Mouse (Mus musculus): ENCODE results near the gene Abl1. TPM values are rescaled to one million over a fixed set of nuclear protein-coding genes. Genes with fewer than 3 reads are reported as not detected.
A peak's percentile ranks its signal among the peaks of the same experiment; 100 is the strongest.

Abl1 gene
- polyA plus RNA-seq, 1 experiment from 2014 or later = 49.0 TPM

DNA sequence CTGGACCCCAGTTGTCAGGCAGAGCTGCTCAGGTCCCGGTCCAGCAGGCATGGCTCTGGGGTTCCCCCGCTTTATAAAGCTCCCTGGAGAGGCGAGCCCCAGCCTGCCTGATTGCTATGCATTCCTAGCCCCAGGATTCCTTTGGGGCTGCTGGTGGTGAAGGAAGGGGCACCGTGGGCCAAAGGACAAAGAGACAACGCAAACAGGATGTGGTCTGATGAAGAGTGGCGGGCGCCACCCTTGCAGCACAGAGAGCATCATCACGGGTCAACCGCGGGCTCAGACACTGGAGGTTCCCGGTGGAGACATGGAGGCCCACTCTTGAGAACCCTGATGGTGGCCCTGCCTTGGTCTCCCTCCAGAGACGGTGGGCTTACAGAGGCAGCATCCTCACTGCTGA is 122.3 kb downstream of the Abl1 start, which contains the start of gene Qrfp:
TSS of gene Qrfp (minus strand) at position 137 of the 400 bp plus-strand sequence.
- WGBS = 52% methylated on average over 12 of the region's 12 CpGs
- no peak for ATAC-seq (ENCODE audit: insufficient read depth, low FRiP score, low TSS enrichment)
- no peak for DNase-seq (ENCODE audit: low spot score)
- H3K4me1 ChIP-seq (ENCODE audit: control insufficient read depth, insufficient read depth, low read length) = peaks cover 30% of the 10 kb centered on the region
- H3K4me3 ChIP-seq (ENCODE audit: low read depth, low read length) = no peak within 1 kb of the TSS
- no peaks in the 10 kb centered on the region for H3K36me3 ChIP-seq (ENCODE audit: control insufficient read depth, insufficient read depth, low read length)
- H3K4me2 ChIP-seq (ENCODE audit: low read depth) = no peak within 1 kb of the TSS
- no peak within 1 kb of the TSS for H3K27ac ChIP-seq (ENCODE audit: low read depth, low read length)
- no peak within 1 kb of the TSS for H3K9ac ChIP-seq (ENCODE audit: low read length)
- H3K9me3 ChIP-seq (ENCODE audit: control insufficient read depth, low read length) = no peaks in the 10 kb centered on the region
- H3K27me3 ChIP-seq (ENCODE audit: control insufficient read depth, insufficient read depth, low read length) = 0 out of 2 replicates have a peak, but pooled peaks cover 2% of the 10 kb centered on the region

DNA sequence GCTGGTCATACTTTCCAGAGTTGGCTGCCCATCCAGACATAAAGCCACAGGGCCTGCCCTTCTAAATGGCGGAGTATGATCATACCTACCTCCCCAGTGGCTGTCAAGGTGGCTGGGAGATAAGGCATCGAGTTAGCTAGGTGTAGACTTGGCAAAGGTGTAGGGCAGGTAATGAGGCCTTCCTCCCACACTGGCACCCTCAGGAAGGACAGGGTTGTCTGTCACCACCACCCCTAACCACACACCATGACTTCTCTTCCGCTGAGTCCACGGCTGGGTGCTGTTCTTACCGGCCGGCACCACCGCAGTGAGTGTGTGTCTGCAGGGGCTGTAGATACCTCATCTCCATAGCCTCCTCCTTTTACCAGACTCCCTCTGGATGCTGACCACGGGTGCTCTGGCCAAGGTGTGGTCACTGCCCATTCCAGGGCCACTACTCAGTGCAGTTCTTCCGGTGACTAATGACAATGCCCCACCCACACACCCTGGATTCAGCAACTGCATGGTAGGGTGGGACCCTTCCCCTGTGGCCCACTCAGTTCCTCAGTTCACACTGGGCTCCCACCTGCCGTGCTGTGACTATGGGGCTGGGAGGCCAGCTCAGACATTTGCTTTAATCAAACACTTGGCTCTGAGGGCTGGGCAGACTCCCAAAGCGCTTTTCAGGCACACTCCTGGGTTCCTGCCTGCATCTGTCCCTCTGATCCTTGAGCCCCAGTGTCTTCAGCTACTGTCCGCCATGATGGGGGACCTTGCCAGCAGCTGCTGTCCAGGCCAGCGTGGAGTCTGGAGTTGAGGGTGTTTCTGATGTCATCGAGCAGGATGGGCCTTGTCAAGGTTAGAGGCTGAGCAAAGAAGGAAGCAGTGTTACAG is 123.1 kb downstream of the Abl1 start:
- no peaks in the 10 kb centered on the region for H3K9me3 ChIP-seq (ENCODE audit: control insufficient read depth, low read length)
- no peak for ATAC-seq (ENCODE audit: insufficient read depth, low FRiP score, low TSS enrichment)
- 0 out of 2 replicates have a peak, but pooled peaks cover 2% of the 10 kb centered on the region for H3K27me3 ChIP-seq (ENCODE audit: control insufficient read depth, insufficient read depth, low read length)
- WGBS = 88% methylated on average over 14 of the region's 14 CpGs
- H3K27ac ChIP-seq (ENCODE audit: low read depth, low read length) = no peak overlapping the region
- no peak overlapping the region for H3K4me3 ChIP-seq (ENCODE audit: low read depth, low read length)
- H3K9ac ChIP-seq (ENCODE audit: low read length) = no peak overlapping the region
- no peak overlapping the region for H3K4me2 ChIP-seq (ENCODE audit: low read depth)
- no peak for DNase-seq (ENCODE audit: low spot score)
- H3K4me1 ChIP-seq (ENCODE audit: control insufficient read depth, insufficient read depth, low read length) = peaks cover 25% of the 10 kb centered on the region
- no peaks in the 10 kb centered on the region for H3K36me3 ChIP-seq (ENCODE audit: control insufficient read depth, insufficient read depth, low read length)

DNA sequence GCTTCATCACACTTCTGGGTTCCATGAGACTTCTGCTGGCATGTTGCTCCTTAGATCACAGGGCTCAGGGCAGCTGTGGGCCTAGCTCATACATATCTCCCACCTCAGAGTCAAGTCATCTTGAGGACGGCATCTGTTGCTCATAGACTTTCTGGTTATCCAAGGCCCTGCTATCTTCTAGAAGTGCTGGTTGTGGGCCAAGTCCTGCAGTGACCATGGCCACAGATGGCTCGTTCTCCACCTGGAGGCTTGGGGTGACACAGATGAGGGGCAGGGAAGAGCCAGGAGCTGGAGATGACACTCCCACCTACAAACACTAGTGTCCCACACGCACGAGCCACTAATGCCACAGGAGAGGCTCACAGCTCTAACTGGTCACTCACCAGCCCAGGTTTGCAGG is 125.5 kb downstream of the Abl1 start:
- no peak for ATAC-seq (ENCODE audit: insufficient read depth, low FRiP score, low TSS enrichment)
- no peaks in the 10 kb centered on the region for H3K36me3 ChIP-seq (ENCODE audit: control insufficient read depth, insufficient read depth, low read length)
- 87% methylated on average over 4 of the region's 4 CpGs for WGBS

DNA sequence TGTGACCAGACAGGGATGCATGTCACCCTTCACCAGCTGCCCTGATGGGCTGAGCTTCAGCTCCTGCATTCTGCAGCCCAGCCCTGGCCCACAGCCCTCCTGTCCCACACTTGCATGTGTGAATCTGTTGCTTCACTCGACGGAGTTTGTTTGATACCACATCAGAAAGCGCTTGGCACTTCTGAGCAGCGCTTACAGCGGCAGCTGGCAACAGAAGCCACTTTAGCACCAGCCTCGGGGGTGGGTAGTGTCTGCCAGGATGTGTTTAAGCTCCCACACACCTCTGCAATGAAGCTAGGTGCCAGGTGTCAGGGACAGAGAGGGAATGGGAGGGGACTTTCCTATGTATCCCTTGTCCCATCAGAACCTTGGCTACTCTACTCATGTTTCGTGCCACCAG is 126.5 kb downstream of the Abl1 start:
- no peak for ATAC-seq (ENCODE audit: insufficient read depth, low FRiP score, low TSS enrichment)
- Histone ChIP-seq H3K9ac (ENCODE audit: low read length) (no peak overlapping the region), H3K4me2 (ENCODE audit: low read depth) (no peak overlapping the region), H3K36me3 (ENCODE audit: control insufficient read depth, insufficient read depth, low read length) (no peaks in the 10 kb centered on the region), H3K27me3 (ENCODE audit: control insufficient read depth, insufficient read depth, low read length) (0 out of 2 replicates have a peak, but pooled peaks cover 2% of the 10 kb centered on the region), H3K9me3 (ENCODE audit: control insufficient read depth, low read length) (no peaks in the 10 kb centered on the region), H3K27ac (ENCODE audit: low read depth, low read length) (no peak overlapping the region), H3K4me3 (ENCODE audit: low read depth, low read length) (no peak overlapping the region), H3K4me1 (ENCODE audit: control insufficient read depth, insufficient read depth, low read length) (no peaks in the 10 kb centered on the region)
- 79% methylated on average over 7 of the region's 7 CpGs for WGBS
- no peak for DNase-seq (ENCODE audit: low spot score)

More for the DNA sequence above, 125.5 kb downstream of the Abl1 start:
- no peak overlapping the region for H3K4me2 ChIP-seq (ENCODE audit: low read depth)
- no peak overlapping the region for H3K9ac ChIP-seq (ENCODE audit: low read length)
- peaks cover 5% of the 10 kb centered on the region for H3K4me1 ChIP-seq (ENCODE audit: control insufficient read depth, insufficient read depth, low read length)
- no peak overlapping the region for H3K27ac ChIP-seq (ENCODE audit: low read depth, low read length)
- DNase-seq (ENCODE audit: low spot score) = no peak
- H3K9me3 ChIP-seq (ENCODE audit: control insufficient read depth, low read length) = no peaks in the 10 kb centered on the region
- H3K27me3 ChIP-seq (ENCODE audit: control insufficient read depth, insufficient read depth, low read length) = 0 out of 2 replicates have a peak, but pooled peaks cover 2% of the 10 kb centered on the region
- H3K4me3 ChIP-seq (ENCODE audit: low read depth, low read length) = no peak overlapping the region

DNA sequence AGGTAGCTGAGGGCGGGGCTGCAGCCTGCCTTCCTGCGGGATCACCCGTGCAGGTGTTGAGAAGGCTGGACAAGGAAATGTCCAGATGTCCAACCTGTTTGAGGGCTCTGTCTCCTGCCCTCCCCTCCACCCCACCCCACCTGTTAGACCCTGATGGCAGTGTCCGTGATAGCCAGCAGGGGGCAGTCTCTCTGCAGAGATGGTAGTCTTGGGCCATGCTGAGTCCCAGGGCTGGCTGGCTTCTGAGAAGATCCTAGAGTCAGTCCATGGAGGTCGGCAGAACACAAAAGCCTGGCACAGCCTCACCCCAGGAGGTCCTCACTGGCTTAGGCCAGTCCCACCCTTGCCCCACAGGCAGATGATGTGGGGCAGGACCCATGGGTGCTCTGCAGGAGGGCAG is 127.2 kb downstream of the Abl1 start:
- ATAC-seq (ENCODE audit: insufficient read depth, low FRiP score, low TSS enrichment) (no peak), DNase-seq (ENCODE audit: low spot score) (peak; percentile 67)
- H3K9ac ChIP-seq (ENCODE audit: low read length) = no peak overlapping the region; the same call in 1 of the 2 replicates
- H3K27me3 ChIP-seq (ENCODE audit: control insufficient read depth, insufficient read depth, low read length) = 0 out of 2 replicates have a peak, but pooled peaks cover 2% of the 10 kb centered on the region
- H3K4me1 ChIP-seq (ENCODE audit: control insufficient read depth, insufficient read depth, low read length) = no peaks in the 10 kb centered on the region
- H3K4me2 ChIP-seq (ENCODE audit: low read depth) = no peak overlapping the region
- H3K4me3 ChIP-seq (ENCODE audit: low read depth, low read length) = no peak overlapping the region
- H3K9me3 ChIP-seq (ENCODE audit: control insufficient read depth, low read length) = no peaks in the 10 kb centered on the region
- H3K36me3 ChIP-seq (ENCODE audit: control insufficient read depth, insufficient read depth, low read length) = no peaks in the 10 kb centered on the region
- 19% methylated on average over 5 of the region's 5 CpGs for WGBS
- no peak overlapping the region for H3K27ac ChIP-seq (ENCODE audit: low read depth, low read length)

DNA sequence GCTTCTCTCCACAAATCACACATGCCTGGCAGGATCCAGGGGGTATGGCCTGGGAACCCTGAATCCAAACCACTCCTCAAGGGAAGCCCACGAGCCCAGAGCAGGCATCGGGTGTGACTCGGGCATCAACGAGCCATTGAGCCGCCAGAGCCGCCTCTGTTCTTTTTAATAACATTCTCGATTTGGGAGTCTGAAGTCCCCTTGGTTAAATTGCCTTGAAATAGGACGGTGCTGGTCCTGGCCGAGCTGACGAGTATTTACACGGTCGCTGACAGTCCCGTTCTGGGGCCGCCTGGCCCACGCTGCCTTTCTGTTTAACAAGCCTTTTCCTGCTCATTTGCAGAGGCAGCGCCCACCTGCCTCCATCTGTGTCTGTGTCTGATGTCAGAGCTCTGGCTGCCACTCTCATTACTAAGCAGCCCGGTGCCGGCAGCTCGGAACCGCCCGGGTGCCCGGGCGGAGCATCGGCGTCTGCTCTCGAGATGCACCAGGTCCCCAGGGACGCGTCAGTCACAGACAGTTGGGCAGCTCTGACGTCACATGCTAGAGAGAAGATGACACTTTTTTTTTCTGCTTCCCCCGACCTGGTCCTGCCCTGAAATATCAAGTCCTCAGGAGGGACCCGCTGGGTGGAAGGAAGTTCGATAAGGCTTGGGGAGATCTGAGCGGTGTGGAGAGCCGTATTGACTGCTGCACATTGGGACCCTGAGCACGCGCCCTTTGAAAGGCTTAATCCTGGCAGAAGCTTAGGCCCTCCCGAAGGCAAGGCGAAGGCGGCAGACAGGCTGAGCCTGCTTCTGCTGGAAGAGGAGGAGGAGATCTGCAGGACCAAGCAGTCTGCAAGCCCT is 134.6 kb downstream of the Abl1 start:
- H3K9me3 ChIP-seq (ENCODE audit: control insufficient read depth, low read length) = no peaks in the 10 kb centered on the region
- H3K4me3 ChIP-seq (ENCODE audit: low read depth, low read length) = no peak overlapping the region
- ATAC-seq (ENCODE audit: insufficient read depth, low FRiP score, low TSS enrichment) = peak; percentile 50; the same call in 1 of the 2 replicates
- H3K4me1 ChIP-seq (ENCODE audit: control insufficient read depth, insufficient read depth, low read length) = peaks cover 2% of the 10 kb centered on the region; the same call in 1 of the 2 replicates
- 20% methylated on average over 39 of the region's 39 CpGs for WGBS
- 0 out of 2 replicates have a peak, but pooled peaks cover 4% of the 10 kb centered on the region for H3K27me3 ChIP-seq (ENCODE audit: control insufficient read depth, insufficient read depth, low read length)
- peak; percentile 68 for DNase-seq (ENCODE audit: low spot score)
- H3K27ac ChIP-seq (ENCODE audit: low read depth, low read length) = no peak overlapping the region
- no peaks in the 10 kb centered on the region for H3K36me3 ChIP-seq (ENCODE audit: control insufficient read depth, insufficient read depth, low read length)
- no peak overlapping the region for H3K9ac ChIP-seq (ENCODE audit: low read length)
- H3K4me2 ChIP-seq (ENCODE audit: low read depth) = peak overlapping the region; percentile 32

DNA sequence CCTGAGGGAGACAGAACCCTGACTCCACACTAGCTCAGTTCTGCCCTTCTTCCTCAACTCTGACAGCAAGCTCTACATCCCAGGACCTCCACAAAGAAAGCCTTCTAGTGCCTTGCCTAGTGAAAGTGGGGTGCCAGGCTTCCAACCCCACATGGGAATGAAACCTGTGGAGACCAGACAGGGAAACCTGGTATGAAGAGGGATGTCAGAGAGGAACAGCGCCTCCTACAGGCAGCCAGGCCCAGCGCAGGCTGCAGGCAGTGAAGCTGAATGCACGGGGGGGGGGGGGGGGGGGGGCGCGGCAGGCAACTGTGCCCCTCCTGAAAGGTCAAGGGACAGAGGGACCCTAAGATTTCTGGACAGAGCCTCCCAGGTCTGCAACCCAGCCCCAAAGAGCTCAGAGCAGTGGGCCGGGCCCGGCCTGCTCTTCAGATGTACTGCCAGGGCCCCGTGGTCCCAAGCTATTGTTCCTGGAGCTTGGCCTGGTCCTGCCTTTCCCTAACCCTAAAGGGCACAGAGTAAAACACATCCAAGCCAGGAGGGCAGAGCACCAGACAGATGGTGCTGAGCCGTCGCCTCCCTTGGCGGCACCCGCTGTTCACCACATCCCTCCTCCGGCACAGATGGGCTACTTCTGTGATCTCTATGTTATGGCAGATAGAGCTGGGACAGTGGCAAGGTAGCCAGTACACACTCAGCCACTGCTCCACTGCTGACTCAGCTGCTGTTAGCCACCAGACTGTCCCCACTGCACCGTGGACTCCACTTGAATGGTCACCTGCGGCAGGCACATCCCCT is 136.0 kb downstream of the Abl1 start:
- ATAC-seq (ENCODE audit: insufficient read depth, low FRiP score, low TSS enrichment) = no peak
- H3K4me3 ChIP-seq (ENCODE audit: low read depth, low read length) = no peak overlapping the region
- H3K27ac ChIP-seq (ENCODE audit: low read depth, low read length) = no peak overlapping the region
- H3K4me1 ChIP-seq (ENCODE audit: control insufficient read depth, insufficient read depth, low read length) = peaks cover 2% of the 10 kb centered on the region; the same call in 1 of the 2 replicates
- no peaks in the 10 kb centered on the region for H3K36me3 ChIP-seq (ENCODE audit: control insufficient read depth, insufficient read depth, low read length)
- no peak overlapping the region for H3K9ac ChIP-seq (ENCODE audit: low read length)
- H3K27me3 ChIP-seq (ENCODE audit: control insufficient read depth, insufficient read depth, low read length) = 0 out of 2 replicates have a peak, but pooled peaks cover 4% of the 10 kb centered on the region
- H3K9me3 ChIP-seq (ENCODE audit: control insufficient read depth, low read length) = no peaks in the 10 kb centered on the region
- H3K4me2 ChIP-seq (ENCODE audit: low read depth) = no peak overlapping the region
- DNase-seq (ENCODE audit: low spot score) = peak; percentile 38
- 69% methylated on average over 13 of the region's 15 CpGs for WGBS

DNA sequence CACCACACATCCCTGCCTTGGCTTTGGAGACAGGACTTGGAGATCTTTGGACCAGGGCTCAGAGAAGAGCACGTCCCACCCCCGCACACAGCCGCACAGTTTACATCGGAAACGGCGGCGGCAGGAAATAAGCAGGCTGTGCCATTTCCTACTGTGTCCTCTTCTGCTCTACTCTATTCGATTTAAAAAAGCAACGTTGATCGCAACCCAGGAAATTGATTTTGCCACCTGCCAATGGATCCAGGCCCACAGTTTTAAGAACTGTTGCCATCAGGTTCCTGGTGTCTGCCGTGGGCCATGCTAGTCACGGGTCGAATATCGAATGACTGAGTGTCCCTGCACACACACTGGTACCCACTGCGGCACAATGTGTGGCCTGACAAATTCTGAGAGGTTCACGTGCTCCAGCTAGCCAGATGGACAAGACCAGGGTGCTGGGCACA is 137.3 kb downstream of the Abl1 start:
- Histone ChIP-seq H3K9me3 (ENCODE audit: control insufficient read depth, low read length) (no peaks in the 10 kb centered on the region), H3K36me3 (ENCODE audit: control insufficient read depth, insufficient read depth, low read length) (no peaks in the 10 kb centered on the region), H3K4me2 (ENCODE audit: low read depth) (no peak overlapping the region), H3K27ac (ENCODE audit: low read depth, low read length) (no peak overlapping the region), H3K27me3 (ENCODE audit: control insufficient read depth, insufficient read depth, low read length) (0 out of 2 replicates have a peak, but pooled peaks cover 4% of the 10 kb centered on the region), H3K4me3 (ENCODE audit: low read depth, low read length) (no peak overlapping the region), H3K4me1 (ENCODE audit: control insufficient read depth, insufficient read depth, low read length) (peaks cover 4% of the 10 kb centered on the region; the same call in 1 of the 2 replicates), H3K9ac (ENCODE audit: low read length) (no peak overlapping the region)
- 92% methylated on average over 16 of the region's 16 CpGs for WGBS
- no peak for DNase-seq (ENCODE audit: low spot score)
- no peak for ATAC-seq (ENCODE audit: insufficient read depth, low FRiP score, low TSS enrichment)
